Mouse (Mus musculus) neural tube, embryonic 13.5 days (tissue): ENCODE data around the gene Olfr1107. TPM values are rescaled to one million over a fixed set of nuclear protein-coding genes. Genes with fewer than 3 reads are reported as not detected.

Source experiments
- ATAC-seq: fragments of 200-750 bp; cut with Nextera tagmentation; 2 replicates; pipeline ENCODE4 v1.8.0; 2017; ENCODE audit warnings: low read depth, mild to moderate bottlenecking, moderate TSS enrichment, moderate library complexity
- H3K27ac ChIP-seq: fragments of 300-500 bp; sonication (generic); replicated peaks from 2 replicates; pipeline ENCODE4 v1.5.1; 2015; ENCODE audit warnings: moderate library complexity, mild to moderate bottlenecking, inconsistent platforms
- H3K27me3 ChIP-seq: fragments of 300-500 bp; sonication (generic); 2 replicates; pipeline ENCODE4 v1.6.1; 2015; ENCODE audit warnings: mild to moderate bottlenecking, inconsistent platforms
- H3K36me3 ChIP-seq: fragments of 300-500 bp; sonication (generic); 2 replicates; pipeline ENCODE4 v1.6.1; 2015; ENCODE audit warnings: mild to moderate bottlenecking, inconsistent platforms
- H3K4me1 ChIP-seq: fragments of 300-500 bp; sonication (generic); replicated peaks from 2 replicates; pipeline ENCODE4 v1.6.1; 2015; ENCODE audit warnings: inconsistent platforms
- H3K4me2 ChIP-seq: fragments of 300-500 bp; sonication (generic); 2 replicates; pipeline ENCODE4 v1.6.1; 2015; ENCODE audit warnings: inconsistent platforms, mild to moderate bottlenecking, moderate library complexity
- H3K4me3 ChIP-seq: fragments of 300-500 bp; sonication (generic); 2 replicates; pipeline ENCODE4 v1.5.1; 2015; ENCODE audit warnings: mild to moderate bottlenecking, inconsistent platforms
- H3K9ac ChIP-seq: fragments of 300-500 bp; sonication (generic); 2 replicates; pipeline ENCODE4 v1.6.1; 2015; ENCODE audit warnings: moderate library complexity, mild to moderate bottlenecking, inconsistent platforms
- H3K9me3 ChIP-seq: fragments of 300-500 bp; sonication (generic); 2 replicates; pipeline ENCODE4 v1.6.1; 2016; ENCODE audit warnings: inconsistent platforms
- WGBS: fragments of 180-500 bp; shearing (Covaris S2); methylation state at CpG from one replicate; pipeline ENCODE4 v1.1.7; 2015; 5-methylcytosine and 5-hydroxymethylcytosine counted together
- polyA plus RNA-seq: library from polyadenylated mRNA; unstranded; fragments of >200 nt; fragmentation: Nextera tagmentation; extraction: Ambion mirVana; gene quantifications from 2 replicates; pipeline ENCODE4 v1.2.1, GENCODE M21; 2015

Gene Olfr1107
- polyA plus RNA-seq = not detected in 2 replicates

- Histone ChIP-seq H3K27ac (no peak within 1 kb of the TSS), H3K4me3 (no peak within 1 kb of the TSS), H3K4me2 (no peak within 1 kb of the TSS), H3K4me1 (no peaks in the 10 kb centered on the region), H3K36me3 (no peaks in the 10 kb centered on the region), H3K9me3 (no peaks in the 10 kb centered on the region), H3K9ac (no peak within 1 kb of the TSS), H3K27me3 (no peaks in the 10 kb centered on the region)
- 87% methylated on average over 1 of the region's 1 CpGs for WGBS
- ATAC-seq = no peak
Measured at GRCm38 (mm10) chr2:87075717-87076116, at the start of gene Olfr1107. Gene Olfr1107 (minus strand): TSS chr2:87075817.

GRCm38 (mm10) chr2:87114467-87114866 is 38.9 kb upstream of the Olfr1107 start, which contains the start of gene Olfr259:
Gene Olfr259 (minus strand): TSS chr2:87114567.
- no peak for ATAC-seq
- H3K4me1 ChIP-seq = no peaks in the 10 kb centered on the region
- H3K9me3 ChIP-seq = no peaks in the 10 kb centered on the region
- H3K4me2 ChIP-seq = no peak within 1 kb of the TSS
- H3K27ac ChIP-seq = no peak within 1 kb of the TSS
- no peak within 1 kb of the TSS for H3K4me3 ChIP-seq
- H3K36me3 ChIP-seq = no peaks in the 10 kb centered on the region
- no peaks in the 10 kb centered on the region for H3K27me3 ChIP-seq
- no peak within 1 kb of the TSS for H3K9ac ChIP-seq

GRCm38 (mm10) chr2:87095908-87096307 is 20.3 kb upstream of the Olfr1107 start, which contains the start of gene Olfr1109:
Gene Olfr1109 (minus strand): TSS chr2:87096008.
- no peak within 1 kb of the TSS for H3K9ac ChIP-seq
- H3K27ac ChIP-seq = no peak within 1 kb of the TSS
- no peak within 1 kb of the TSS for H3K4me3 ChIP-seq
- no peaks in the 10 kb centered on the region for H3K9me3 ChIP-seq
- no peak within 1 kb of the TSS for H3K4me2 ChIP-seq
- H3K27me3 ChIP-seq = no peaks in the 10 kb centered on the region
- H3K4me1 ChIP-seq = no peaks in the 10 kb centered on the region
- no peaks in the 10 kb centered on the region for H3K36me3 ChIP-seq
- 71% methylated on average over 1 of the region's 1 CpGs for WGBS
- no peak for ATAC-seq

- no peak for ATAC-seq
- H3K27ac ChIP-seq = no peak within 1 kb of the TSS
- no peaks in the 10 kb centered on the region for H3K4me1 ChIP-seq
- H3K4me3 ChIP-seq = no peak within 1 kb of the TSS
- no peaks in the 10 kb centered on the region for H3K36me3 ChIP-seq
- 81% methylated on average over 1 of the region's 1 CpGs for WGBS
- no peak within 1 kb of the TSS for H3K4me2 ChIP-seq
- no peaks in the 10 kb centered on the region for H3K27me3 ChIP-seq
- H3K9me3 ChIP-seq = no peaks in the 10 kb centered on the region
- H3K9ac ChIP-seq = no peak within 1 kb of the TSS
Measured at GRCm38 (mm10) chr2:87052173-87052572, 23.4 kb downstream of the Olfr1107 start, which contains the start of gene Olfr1106. Gene Olfr1106 (minus strand): TSS chr2:87052273.

- no peaks in the 10 kb centered on the region for H3K4me1 ChIP-seq
- no peak within 1 kb of the TSS for H3K4me2 ChIP-seq
- no peaks in the 10 kb centered on the region for H3K27me3 ChIP-seq
- no peak for ATAC-seq
- no peaks in the 10 kb centered on the region for H3K9me3 ChIP-seq
- no peak within 1 kb of the TSS for H3K9ac ChIP-seq
- no peaks in the 10 kb centered on the region for H3K36me3 ChIP-seq
- H3K27ac ChIP-seq = no peak within 1 kb of the TSS
- H3K4me3 ChIP-seq = no peak within 1 kb of the TSS
Measured at GRCm38 (mm10) chr2:87036431-87036830, 39.2 kb downstream of the Olfr1107 start, which contains the start of gene Olfr1105. Gene Olfr1105 (minus strand): TSS chr2:87036531.

- 89% methylated on average over 1 of the region's 1 CpGs for WGBS
- H3K4me2 ChIP-seq = no peak within 1 kb of the TSS
Measured at GRCm38 (mm10) chr2:87026980-87027379, 48.6 kb downstream of the Olfr1107 start, which contains the start of gene Olfr1104. Gene Olfr1104 (minus strand): TSS chr2:87027080.

More at GRCm38 (mm10) chr2:87026980-87027379, 48.6 kb downstream of the Olfr1107 start, which contains the start of gene Olfr1104:
- H3K27me3 ChIP-seq = no peaks in the 10 kb centered on the region
- no peaks in the 10 kb centered on the region for H3K9me3 ChIP-seq
- H3K9ac ChIP-seq = no peak within 1 kb of the TSS
- no peaks in the 10 kb centered on the region for H3K4me1 ChIP-seq
- no peak within 1 kb of the TSS for H3K27ac ChIP-seq
- no peak within 1 kb of the TSS for H3K4me3 ChIP-seq
- H3K36me3 ChIP-seq = no peaks in the 10 kb centered on the region
- ATAC-seq = no peak

Other genes starting within 250 kb of the Olfr1107 start
- not detected in 2 replicates for gene Olfr1095, start 224.1 kb downstream of the Olfr1107 start, polyA plus RNA-seq
- gene Gm13723, start 201.0 kb downstream of the Olfr1107 start, polyA plus RNA-seq = not detected in 2 replicates
- not detected in 2 replicates for gene Olfr1097, start 183.6 kb downstream of the Olfr1107 start, polyA plus RNA-seq
- not detected in 2 replicates for gene Olfr1098, start 151.3 kb downstream of the Olfr1107 start, polyA plus RNA-seq
- not detected in 2 replicates for gene Olfr1099, start 115.1 kb downstream of the Olfr1107 start, polyA plus RNA-seq
- not detected in 2 replicates for gene Olfr1100, start 95.9 kb downstream of the Olfr1107 start, polyA plus RNA-seq
- gene Olfr1101, start 84.6 kb downstream of the Olfr1107 start, polyA plus RNA-seq = not detected in 2 replicates
- gene Olfr1102, start 77.4 kb downstream of the Olfr1107 start, polyA plus RNA-seq = not detected in 2 replicates
- gene Olfr1104, start 48.7 kb downstream of the Olfr1107 start, polyA plus RNA-seq = not detected in 2 replicates
- not detected in 2 replicates for gene Olfr1105, start 39.3 kb downstream of the Olfr1107 start, polyA plus RNA-seq
- not detected in 2 replicates for gene Olfr1106, start 23.5 kb downstream of the Olfr1107 start, polyA plus RNA-seq
- not detected in 2 replicates for gene Olfr1109, start 20.2 kb upstream of the Olfr1107 start, polyA plus RNA-seq
- not detected in 2 replicates for gene Olfr259, start 38.8 kb upstream of the Olfr1107 start, polyA plus RNA-seq
- gene Olfr1110, start 64.5 kb upstream of the Olfr1107 start, polyA plus RNA-seq = not detected in 2 replicates
- not detected in 2 replicates for gene Olfr1111, start 76.8 kb upstream of the Olfr1107 start, polyA plus RNA-seq
- not detected in 2 replicates for gene Olfr1112, start 112.0 kb upstream of the Olfr1107 start, polyA plus RNA-seq
- gene Olfr1113, start 133.2 kb upstream of the Olfr1107 start, polyA plus RNA-seq = not detected in 2 replicates
- gene Olfr1115, start 172.2 kb upstream of the Olfr1107 start, polyA plus RNA-seq = not detected in 2 replicates
- gene Olfr1116, start 191.7 kb upstream of the Olfr1107 start, polyA plus RNA-seq = not detected in 2 replicates
- not detected in 2 replicates for gene Olfr1118, start 231.8 kb upstream of the Olfr1107 start, polyA plus RNA-seq